Mouse (Mus musculus) intestine, embryonic 16.5 days (tissue): ENCODE results near the gene Dlgap4. TPM values are rescaled to one million over a fixed set of nuclear protein-coding genes. Genes with fewer than 3 reads are reported as not detected.

Experiments
- ATAC-seq: fragments of 200-750 bp; cut with Nextera tagmentation; 2 replicates; pipeline ENCODE4 v1.8.0; 2017; ENCODE audit warnings: moderate TSS enrichment, moderate library complexity
- H3K27ac ChIP-seq: fragments of 300-500 bp; sonication (generic); 2 replicates; pipeline ENCODE4 v1.5.1; 2014; ENCODE audit warnings: mild to moderate bottlenecking, low read length
- H3K27me3 ChIP-seq: fragments of 300-500 bp; sonication (generic); replicated peaks from 2 replicates; pipeline ENCODE4 v1.6.1; 2014; ENCODE audit warnings: low read length, control low read depth, mixed read lengths; ENCODE audit not compliant: control insufficient read depth, insufficient read depth
- H3K36me3 ChIP-seq: fragments of 300-500 bp; sonication (generic); 2 replicates; pipeline ENCODE4 v1.6.1; 2014; ENCODE audit warnings: low read length, control low read depth; ENCODE audit not compliant: control insufficient read depth, insufficient read depth
- H3K4me1 ChIP-seq: fragments of 300-500 bp; sonication (generic); 2 replicates; pipeline ENCODE4 v1.6.1; 2014; ENCODE audit warnings: low read length, control low read depth, mixed read lengths; ENCODE audit not compliant: control insufficient read depth, insufficient read depth
- H3K4me2 ChIP-seq: fragments of 300-500 bp; sonication (generic); 2 replicates; pipeline ENCODE4 v1.6.1; 2014; ENCODE audit warnings: low read depth, low read length, control low read depth
- H3K4me3 ChIP-seq: fragments of 300-500 bp; sonication (generic); 2 replicates; pipeline ENCODE4 v1.5.1; 2014; ENCODE audit warnings: mild to moderate bottlenecking, low read length
- H3K9ac ChIP-seq: fragments of 300-500 bp; sonication (generic); 2 replicates; pipeline ENCODE4 v1.6.1; 2014; ENCODE audit warnings: low read depth, low read length
- H3K9me3 ChIP-seq: fragments of 300-500 bp; sonication (generic); 2 replicates; pipeline ENCODE4 v1.6.1; 2016; ENCODE audit warnings: low read length, control low read depth; ENCODE audit not compliant: control insufficient read depth
- WGBS: fragments of 180-500 bp; shearing (Covaris S2); extraction: QIAGEN DNeasy Blood & Tissue Kit; methylation state at CpG from one replicate; pipeline ENCODE4 v1.1.7; 2014; 5-methylcytosine and 5-hydroxymethylcytosine counted together
- polyA plus RNA-seq: library from polyadenylated mRNA; unstranded; fragments of >200 nt; fragmentation: Nextera tagmentation; extraction: Ambion mirVana; gene quantifications from 2 replicates; pipeline ENCODE4 v1.2.1, GENCODE M21; 2015

Dlgap4 gene
- polyA plus RNA-seq, 1 experiment from 2014 or later: 52.6 TPM

GRCm38 (mm10) chr2:156743248-156743647, 129.7 kb downstream of the Dlgap4 start:
- no peak overlapping the region for H3K27ac ChIP-seq
- H3K4me1 ChIP-seq: peaks cover 26% of the 10 kb centered on the region
- no peak overlapping the region for H3K9ac ChIP-seq
- H3K4me2 ChIP-seq: no peak overlapping the region
- no peak overlapping the region for H3K4me3 ChIP-seq
- WGBS: 50% methylated on average over 3 of the region's 3 CpGs
- ATAC-seq: peak; percentile 65
- 0 out of 2 replicates have a peak, but pooled peaks cover 3% of the 10 kb centered on the region for H3K36me3 ChIP-seq
- no peaks in the 10 kb centered on the region for H3K9me3 ChIP-seq
- H3K27me3 ChIP-seq: no peaks in the 10 kb centered on the region

DNA sequence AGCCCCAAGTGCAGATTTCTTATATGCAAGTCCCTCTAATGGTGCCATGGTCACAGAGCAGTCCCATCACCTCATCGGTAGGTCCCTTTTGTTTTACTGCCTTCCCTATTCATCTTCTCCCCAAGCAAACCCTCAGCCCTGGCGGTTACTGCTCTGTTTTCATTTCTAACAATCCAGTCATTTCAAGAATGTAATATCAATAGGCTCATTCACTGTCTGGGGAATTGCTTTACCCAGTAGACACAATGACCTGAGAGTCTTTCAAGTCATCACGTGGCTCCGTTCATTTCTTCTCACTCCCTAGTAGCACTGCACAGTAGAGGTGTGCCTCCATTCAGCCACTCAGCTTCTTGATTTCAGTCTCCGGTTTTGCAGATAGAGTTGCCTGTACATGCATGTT, 130.9 kb downstream of the Dlgap4 start:
- ATAC-seq: no peak
- H3K27me3 ChIP-seq: no peaks in the 10 kb centered on the region
- H3K36me3 ChIP-seq: 0 out of 2 replicates have a peak, but pooled peaks cover 3% of the 10 kb centered on the region
- H3K4me1 ChIP-seq: peaks cover 26% of the 10 kb centered on the region
- H3K4me3 ChIP-seq: no peak overlapping the region
- no peak overlapping the region for H3K9ac ChIP-seq
- WGBS: 83% methylated on average over 5 of the region's 5 CpGs
- no peak overlapping the region for H3K4me2 ChIP-seq
- no peaks in the 10 kb centered on the region for H3K9me3 ChIP-seq
- H3K27ac ChIP-seq: no peak overlapping the region

- Histone ChIP-seq H3K9me3 (no peaks in the 10 kb centered on the region), H3K36me3 (peaks cover 5% of the 10 kb centered on the region; the same call in 1 of the 2 replicates), H3K4me3 (no peak overlapping the region), H3K9ac (no peak overlapping the region), H3K27ac (no peak overlapping the region), H3K27me3 (no peaks in the 10 kb centered on the region), H3K4me1 (peaks cover 9% of the 10 kb centered on the region), H3K4me2 (no peak overlapping the region)
- WGBS: 89% methylated on average over 3 of the region's 3 CpGs
- ATAC-seq: no peak
Measured at GRCm38 (mm10) chr2:156747315-156747714, 133.8 kb downstream of the Dlgap4 start.

DNA sequence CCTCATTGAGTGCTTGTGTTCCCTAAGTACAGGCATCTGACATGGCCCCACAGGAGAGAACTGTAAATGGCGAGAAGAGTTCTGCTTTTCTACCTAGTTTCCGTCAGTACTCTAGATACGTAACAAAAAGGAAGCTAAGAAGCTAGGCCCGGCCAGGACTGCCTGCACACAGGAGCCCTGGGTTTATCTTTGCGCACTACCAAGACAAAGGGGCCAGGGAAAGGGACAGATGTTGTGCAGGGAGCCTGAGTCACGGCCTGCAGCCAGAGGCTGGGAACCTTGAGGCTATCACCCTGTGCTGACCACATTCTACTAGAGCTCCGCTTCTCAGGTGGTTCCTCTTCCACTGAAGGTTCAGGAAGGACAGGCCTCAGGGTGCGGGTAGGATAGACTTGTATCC, 136.2 kb downstream of the Dlgap4 start:
- H3K4me3 ChIP-seq: no peak overlapping the region
- no peaks in the 10 kb centered on the region for H3K9me3 ChIP-seq
- no peak overlapping the region for H3K4me2 ChIP-seq
- WGBS: 88% methylated on average over 8 of the region's 8 CpGs
- no peak overlapping the region for H3K9ac ChIP-seq
- H3K36me3 ChIP-seq: peaks cover 6% of the 10 kb centered on the region; the same call in 1 of the 2 replicates
- H3K4me1 ChIP-seq: no peaks in the 10 kb centered on the region
- ATAC-seq: no peak
- no peak overlapping the region for H3K27ac ChIP-seq
- no peaks in the 10 kb centered on the region for H3K27me3 ChIP-seq

DNA sequence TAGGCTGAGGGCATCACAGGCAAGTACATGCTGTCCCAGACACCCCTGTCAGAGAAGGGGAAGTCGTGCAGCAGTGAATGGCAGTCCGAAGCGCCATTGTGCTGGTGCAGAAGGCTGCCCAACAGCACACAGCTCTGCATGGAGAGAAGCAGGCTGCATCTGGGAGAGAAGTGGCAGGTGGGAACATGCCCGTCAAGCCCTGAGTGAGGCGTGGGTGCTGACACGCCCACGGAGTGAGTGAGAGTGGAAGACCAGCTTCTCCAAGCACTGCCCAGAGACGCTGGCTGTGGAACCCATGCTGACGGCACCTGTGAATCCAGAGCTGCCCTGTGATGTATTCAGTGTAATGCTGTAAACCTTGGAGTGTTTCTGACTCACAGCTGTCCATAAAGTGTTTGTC, 143.4 kb downstream of the Dlgap4 start:
- WGBS: 95% methylated on average over 9 of the region's 9 CpGs
- peaks cover 27% of the 10 kb centered on the region for H3K36me3 ChIP-seq
- H3K4me3 ChIP-seq: no peak overlapping the region
- no peak overlapping the region for H3K9ac ChIP-seq
- no peak overlapping the region for H3K27ac ChIP-seq
- no peak overlapping the region for H3K4me2 ChIP-seq
- 0 out of 2 replicates have a peak, but pooled peaks cover 3% of the 10 kb centered on the region for H3K9me3 ChIP-seq
- no peaks in the 10 kb centered on the region for H3K27me3 ChIP-seq
- H3K4me1 ChIP-seq: no peaks in the 10 kb centered on the region
- no peak for ATAC-seq

DNA sequence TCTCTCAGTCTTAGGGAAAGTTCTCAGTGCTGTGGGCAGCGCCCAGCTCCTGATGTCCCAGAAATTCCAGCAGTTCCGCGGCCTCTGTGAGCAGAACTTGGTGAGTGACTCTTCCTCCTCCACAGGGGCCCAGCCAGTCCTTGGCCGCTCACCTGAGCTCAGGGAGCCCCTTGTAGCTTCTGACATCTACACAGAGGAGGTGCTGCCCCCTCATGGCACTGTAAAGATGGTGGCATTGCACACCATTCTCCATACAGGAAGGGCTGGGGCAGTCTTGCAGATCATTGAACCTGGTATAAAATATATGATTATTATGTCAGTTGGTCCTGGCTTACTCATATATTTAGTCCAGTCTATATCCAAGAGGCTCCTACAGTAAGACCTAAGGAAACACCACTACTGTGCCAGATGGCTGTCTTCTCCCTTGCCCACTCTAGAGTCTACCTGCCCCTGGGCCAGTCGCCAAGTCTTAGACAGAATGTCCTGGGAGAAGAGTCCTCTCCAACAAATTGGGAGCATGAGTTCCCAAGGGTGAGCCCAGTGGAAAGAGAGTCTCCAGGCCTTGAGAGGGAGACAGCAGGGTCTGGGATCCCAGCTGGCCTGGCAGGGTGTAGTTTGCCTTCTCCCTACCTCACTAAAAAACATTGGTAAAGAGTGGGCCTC, 147.5 kb downstream of the Dlgap4 start:
- Histone ChIP-seq H3K4me3 (no peak overlapping the region), H3K27me3 (no peaks in the 10 kb centered on the region), H3K27ac (no peak overlapping the region), H3K9me3 (0 out of 2 replicates have a peak, but pooled peaks cover 3% of the 10 kb centered on the region), H3K4me2 (no peak overlapping the region), H3K4me1 (peaks cover 5% of the 10 kb centered on the region; the same call in 1 of the 2 replicates), H3K36me3 (peaks cover 30% of the 10 kb centered on the region), H3K9ac (no peak overlapping the region)
- WGBS: 86% methylated on average over 5 of the region's 5 CpGs
- ATAC-seq: 0 out of 2 replicates have a peak, but pooled peaks have one; percentile 45

DNA sequence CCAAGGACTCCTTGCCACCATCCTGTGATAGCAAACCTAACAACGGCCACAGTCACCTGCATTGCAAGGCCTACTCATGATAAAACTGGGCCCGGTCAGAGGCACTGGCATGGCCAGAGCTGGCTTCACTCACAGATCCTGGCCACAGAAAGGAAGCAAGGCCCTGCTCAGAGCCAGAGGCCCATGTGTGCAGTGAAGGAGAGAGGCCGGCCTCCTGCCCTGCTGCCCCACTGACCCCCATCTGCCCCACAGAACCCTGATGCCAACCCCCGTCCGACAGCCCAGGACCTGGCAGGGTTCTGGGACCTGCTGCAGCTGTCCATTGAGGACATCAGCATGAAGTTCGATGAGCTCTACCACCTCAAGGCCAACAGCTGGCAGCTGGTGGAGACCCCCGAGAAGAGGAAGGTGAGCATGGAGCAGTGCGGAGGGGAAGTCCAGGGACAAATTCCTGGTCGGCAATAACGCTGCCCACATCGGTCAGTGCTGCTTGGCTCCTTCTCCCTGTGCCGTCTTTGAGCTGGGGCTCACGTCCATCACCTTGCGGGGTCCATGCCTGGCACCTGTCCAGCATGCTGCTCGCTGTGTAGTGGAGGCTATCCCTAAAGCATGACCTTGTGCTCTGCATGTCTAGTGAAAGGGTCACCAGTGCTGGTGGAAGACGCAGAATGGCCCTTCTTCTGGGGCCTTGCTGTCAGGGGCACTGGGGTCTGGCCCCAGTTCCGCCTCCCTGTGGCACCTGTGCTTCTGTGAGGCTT, 148.2 kb downstream of the Dlgap4 start:
- no peak for ATAC-seq
- H3K36me3 ChIP-seq: peaks cover 23% of the 10 kb centered on the region
- WGBS: 95% methylated on average over 17 of the region's 17 CpGs

DNA sequence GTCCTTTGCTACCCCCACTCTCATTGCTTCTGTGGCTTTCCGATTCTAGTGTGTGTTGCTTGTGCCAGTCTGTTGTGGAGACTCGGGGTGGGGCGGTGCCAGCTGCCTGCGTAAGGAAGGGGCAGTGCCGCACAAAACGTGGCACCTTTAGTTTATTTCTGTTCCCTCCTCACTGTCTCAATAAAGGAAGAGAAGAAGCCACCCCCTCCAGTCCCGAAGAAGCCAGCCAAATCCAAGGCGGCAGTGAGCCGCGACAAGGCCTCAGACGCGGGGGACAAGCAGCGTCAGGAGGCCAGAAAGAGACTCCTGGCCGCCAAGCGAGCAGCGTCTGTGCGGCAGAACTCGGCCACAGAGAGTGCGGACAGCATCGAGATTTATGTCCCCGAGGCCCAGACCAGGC, 149.0 kb downstream of the Dlgap4 start:
- Histone ChIP-seq H3K4me2 (no peak overlapping the region), H3K4me3 (no peak overlapping the region), H3K4me1 (peaks cover 5% of the 10 kb centered on the region; the same call in 1 of the 2 replicates), H3K36me3 (peaks cover 15% of the 10 kb centered on the region), H3K27me3 (no peaks in the 10 kb centered on the region), H3K9me3 (0 out of 2 replicates have a peak, but pooled peaks cover 3% of the 10 kb centered on the region), H3K27ac (no peak overlapping the region), H3K9ac (no peak overlapping the region; the same call in 1 of the 2 replicates)
- WGBS: 84% methylated on average over 21 of the region's 21 CpGs
- ATAC-seq: no peak

More for the DNA sequence above, 148.2 kb downstream of the Dlgap4 start:
- Histone ChIP-seq H3K9me3 (0 out of 2 replicates have a peak, but pooled peaks cover 3% of the 10 kb centered on the region), H3K4me1 (peaks cover 5% of the 10 kb centered on the region; the same call in 1 of the 2 replicates), H3K4me2 (no peak overlapping the region), H3K4me3 (no peak overlapping the region), H3K27me3 (no peaks in the 10 kb centered on the region), H3K9ac (no peak overlapping the region; the same call in 1 of the 2 replicates), H3K27ac (no peak overlapping the region)

GRCm38 (mm10) chr2:156763101-156763500, 149.6 kb downstream of the Dlgap4 start:
- Histone ChIP-seq H3K4me1 (peaks cover 5% of the 10 kb centered on the region; the same call in 1 of the 2 replicates), H3K27ac (no peak overlapping the region), H3K9me3 (0 out of 2 replicates have a peak, but pooled peaks cover 3% of the 10 kb centered on the region), H3K36me3 (peaks cover 12% of the 10 kb centered on the region), H3K4me2 (no peak overlapping the region), H3K4me3 (no peak overlapping the region), H3K27me3 (no peaks in the 10 kb centered on the region), H3K9ac (no peak overlapping the region)
- WGBS: 75% methylated on average over 11 of the region's 11 CpGs
- ATAC-seq: no peak
